Comparison of ENCODE assay signal across 17 mouse cellular contexts in genomic region chrX:114975346-114975843, GRCm38 (mm10).
"Had no signal": no experiment of that assay in that cellular context is flagged by ENCODE, and none has a peak within 500 bp of the region (broad histone marks: within the 10 kb centered on the region; RNA-seq: fewer than 3 reads in every experiment).

No protein-coding gene starts in this region.

- DNase-seq: lung, adult 18-20 months; lung, embryonic 14.5 days; lung, postnatal 10 days; lung, postnatal 4 days; midbrain, embryonic 14.5 days; right cerebral cortex, postnatal 25 days; right cerebral cortex, postnatal 4 days; spleen, adult 18-20 months; thymus, adult 18-20 months; thymus, postnatal 14 days; thymus, postnatal 36 days had no signal

- H3K9me3 ChIP-seq: liver, embryonic 15.5 days; midbrain, embryonic 10.5 days; midbrain, embryonic 12.5 days; neural tube, embryonic 13.5 days; neural tube, embryonic 15.5 days had no signal

- H3K36me3 ChIP-seq: liver, embryonic 15.5 days; midbrain, embryonic 10.5 days; midbrain, embryonic 12.5 days; neural tube, embryonic 13.5 days; neural tube, embryonic 15.5 days had no signal

- H3K27me3 ChIP-seq: liver, embryonic 15.5 days; midbrain, embryonic 12.5 days; neural tube, embryonic 13.5 days; neural tube, embryonic 15.5 days had no signal

- H3K4me3 ChIP-seq: liver, embryonic 15.5 days; midbrain, embryonic 10.5 days; midbrain, embryonic 12.5 days; myocyte; neural tube, embryonic 13.5 days; neural tube, embryonic 15.5 days had no signal

- H3K27ac ChIP-seq: liver, embryonic 15.5 days; midbrain, embryonic 10.5 days; midbrain, embryonic 12.5 days; neural tube, embryonic 13.5 days; neural tube, embryonic 15.5 days had no signal

- H3K4me1 ChIP-seq: liver, embryonic 15.5 days; midbrain, embryonic 10.5 days; midbrain, embryonic 12.5 days; neural tube, embryonic 13.5 days; neural tube, embryonic 15.5 days had no signal

- H3K9ac ChIP-seq: liver, embryonic 15.5 days; lung, embryonic 14.5 days; midbrain, embryonic 12.5 days; neural tube, embryonic 13.5 days; neural tube, embryonic 15.5 days had no signal
